Mouse (Mus musculus): Measurements from ENCODE around the gene Olfr1174-ps.

Olfr1174-ps gene

GRCm38 (mm10) chr2:88315035-88315434, at the start of gene Olfr1174-ps:
TSS of gene Olfr1174-ps (minus strand) at chr2:88315135.
- DNase-seq (ENCODE audit: low spot score) = no peak

- no peak for DNase-seq (ENCODE audit: low spot score)
Observed at GRCm38 (mm10) chr2:88356304-88356703, 41.4 kb upstream of the Olfr1174-ps start.

- no peak for DNase-seq (ENCODE audit: low spot score)
Observed at GRCm38 (mm10) chr2:88346392-88346791, 31.5 kb upstream of the Olfr1174-ps start, which contains the start of gene Olfr1177-ps. TSS of gene Olfr1177-ps (minus strand) at chr2:88346492.

GRCm38 (mm10) chr2:88336421-88336820, 21.5 kb upstream of the Olfr1174-ps start, which contains the start of gene Olfr1176:
TSS of gene Olfr1176 (plus strand) at chr2:88336721.
- no peak for DNase-seq (ENCODE audit: low spot score)

GRCm38 (mm10) chr2:88327115-88327514, 12.2 kb upstream of the Olfr1174-ps start, which contains the start of gene Olfr1175-ps:
TSS of gene Olfr1175-ps (minus strand) at chr2:88327215.
- DNase-seq (ENCODE audit: low spot score) = no peak

- DNase-seq (ENCODE audit: low spot score) = no peak
Observed at GRCm38 (mm10) chr2:88279775-88280174, 35.2 kb downstream of the Olfr1174-ps start, which contains the start of gene Olfr1173. TSS of gene Olfr1173 (minus strand) at chr2:88279875.
